12 mouse cellular contexts compared by ENCODE assay signal in genomic region chr12:41558956-41559735, GRCm38 (mm10).
DNase-seq lines count a peak whose midpoint lies in the region; ATAC-seq and TF ChIP-seq lines count a peak whose summit lies in the region.
"Had no signal": no experiment of that assay in that cellular context is flagged by ENCODE, and none has a peak within 500 bp of the region (broad histone marks: within the 10 kb centered on the region; RNA-seq: fewer than 3 reads in every experiment).

No protein-coding gene starts in this region.

- H3K27me3 ChIP-seq in lung, postnatal 0 days (replicated peaks; ENCODE audit: insufficient read depth, low read length), result no peaks in the 10 kb centered on the region
- no peaks in the 10 kb centered on the region for H3K27me3 ChIP-seq in forebrain, embryonic 15.5 days
- H3K27me3 ChIP-seq in stomach, embryonic 16.5 days (ENCODE audit: control insufficient read depth, insufficient read depth, low read length), result no peaks in the 10 kb centered on the region

- peak; percentile 37; the same call in 1 of the 2 replicates for ATAC-seq in lung, postnatal 0 days
- ATAC-seq in forebrain, embryonic 15.5 days (replicated peaks), result peak; percentile 86
- peak; percentile 74; the same call in 1 of the 2 replicates for ATAC-seq in stomach, embryonic 16.5 days (ENCODE audit: insufficient read depth, low FRiP score)

- no peaks in the 10 kb centered on the region for H3K9me3 ChIP-seq in lung, postnatal 0 days (ENCODE audit: low read length)
- H3K9me3 ChIP-seq in forebrain, embryonic 15.5 days, result no peaks in the 10 kb centered on the region
- H3K9me3 ChIP-seq in stomach, embryonic 16.5 days (replicated peaks; ENCODE audit: control insufficient read depth, low read length), result no peaks in the 10 kb centered on the region

- TF ChIP-seq CTCF in lung, postnatal 0 days (IDR thresholded peaks at IDR 0.05), result no peak

- no peak overlapping the region for H3K27ac ChIP-seq in lung, postnatal 0 days (ENCODE audit: low read length)
- no peak overlapping the region for H3K27ac ChIP-seq in forebrain, embryonic 15.5 days (replicated peaks)
- H3K27ac ChIP-seq in stomach, embryonic 16.5 days (ENCODE audit: low read length), result peak overlapping the region; percentile 38; the same call in 1 of the 2 replicates

- no peaks in the 10 kb centered on the region for H3K36me3 ChIP-seq in lung, postnatal 0 days (ENCODE audit: insufficient read depth, low read length)
- H3K36me3 ChIP-seq in forebrain, embryonic 15.5 days, result no peaks in the 10 kb centered on the region
- no peaks in the 10 kb centered on the region for H3K36me3 ChIP-seq in stomach, embryonic 16.5 days (ENCODE audit: control insufficient read depth, insufficient read depth, low read length)

- no peak overlapping the region for H3K4me2 ChIP-seq in lung, postnatal 0 days (replicated peaks; ENCODE audit: low read depth, low read length)
- H3K4me2 ChIP-seq in forebrain, embryonic 15.5 days (replicated peaks), result no peak overlapping the region
- H3K4me2 ChIP-seq in stomach, embryonic 16.5 days (ENCODE audit: low read depth, low read length), result no peak overlapping the region
- H3K4me2 ChIP-seq: liver, embryonic 11.5 days had no signal

- no peak for TF ChIP-seq EP300 in lung, postnatal 0 days (IDR thresholded peaks at IDR 0.05)

- H3K4me1 ChIP-seq in lung, postnatal 0 days (ENCODE audit: insufficient read depth, low read depth, low read length), result 0 out of 2 replicates have a peak, but pooled peaks cover 3% of the 10 kb centered on the region
- peaks cover 12% of the 10 kb centered on the region for H3K4me1 ChIP-seq in forebrain, embryonic 15.5 days
- no peaks in the 10 kb centered on the region for H3K4me1 ChIP-seq in stomach, embryonic 16.5 days (ENCODE audit: control insufficient read depth, insufficient read depth, low read length)

- H3K9ac ChIP-seq in lung, postnatal 0 days (replicated peaks; ENCODE audit: low read depth), result no peak overlapping the region
- H3K9ac ChIP-seq in forebrain, embryonic 15.5 days (replicated peaks), result no peak overlapping the region
- H3K9ac ChIP-seq in stomach, embryonic 16.5 days (ENCODE audit: low read length), result no peak overlapping the region

- DNase-seq in lung, postnatal 0 days (ENCODE audit: low spot score), result peak; percentile 15
- no peak for DNase-seq in lung, adult 18-20 months
- peak; percentile 10 for DNase-seq in kidney, postnatal 14 days
- no peak for DNase-seq in adrenal gland, adult 8-10 months
- DNase-seq in right cerebral cortex, postnatal 25 days, result no peak
- DNase-seq in adrenal gland, postnatal 4 days (ENCODE audit: low spot score in 2 of 2), result no peak
- DNase-seq: cerebellum, adult 9-11 months; heart, postnatal 4 days; layer of hippocampus, postnatal 36 days had no signal

- 46% methylated on average over 5 of the region's 5 CpGs for WGBS in lung, postnatal 0 days
- 3% methylated on average over 5 of the region's 5 CpGs for WGBS in forebrain, embryonic 15.5 days
- WGBS in stomach, embryonic 16.5 days, result 40% methylated on average over 5 of the region's 5 CpGs

- H3K4me3 ChIP-seq in lung, postnatal 0 days (ENCODE audit: low read depth, low read length), result no peak overlapping the region
- no peak overlapping the region for H3K4me3 ChIP-seq in forebrain, embryonic 15.5 days
- H3K4me3 ChIP-seq in stomach, embryonic 16.5 days (replicated peaks; ENCODE audit: low read length), result no peak overlapping the region

Comparison
In these comparisons a context has a peak if more than half of its experiments do, and no peak if none do; other contexts are left out.
1. DNase-seq: peak in lung, postnatal 0 days (single experiment) and kidney, postnatal 14 days (single experiment); none in lung, adult 18-20 months (0 of 2), adrenal gland, adult 8-10 months (single experiment), right cerebral cortex, postnatal 25 days (single experiment) and adrenal gland, postnatal 4 days (0 of 2).
2. Peak in every context shown above with its lines, with median percentiles within 50 percentile points of each other: ATAC-seq.